In genomic region chr12:106376783-106377182, GRCm38 (mm10) we compare ENCODE assay signal across 14 mouse cellular contexts.
"Had no signal": no experiment of that assay in that cellular context is flagged by ENCODE, and none has a peak within 500 bp of the region (broad histone marks: within the 10 kb centered on the region; RNA-seq: fewer than 3 reads in every experiment).

No protein-coding gene starts in this region.

- H3K27ac ChIP-seq: kidney, postnatal 0 days; limb, embryonic 13.5 days; liver, embryonic 14.5 days; midbrain, embryonic 12.5 days; stomach, postnatal 0 days had no signal

- H3K9ac ChIP-seq: limb, embryonic 13.5 days; liver, embryonic 14.5 days; midbrain, embryonic 12.5 days had no signal

- H3K4me1 ChIP-seq: megakaryocyte, embryonic 14.5 days had no signal

- H3K4me3 ChIP-seq: limb, embryonic 13.5 days; megakaryocyte, embryonic 14.5 days; midbrain, embryonic 12.5 days; myocyte had no signal

- H3K36me3 ChIP-seq: limb, embryonic 13.5 days; midbrain, embryonic 12.5 days had no signal

- ATAC-seq: lung, postnatal 0 days had no signal

- H3K4me2 ChIP-seq: limb, embryonic 13.5 days; midbrain, embryonic 12.5 days had no signal

- H3K27me3 ChIP-seq: megakaryocyte, embryonic 14.5 days had no signal

- H3K9me3 ChIP-seq: limb, embryonic 13.5 days; midbrain, embryonic 12.5 days had no signal

- DNase-seq: kidney, adult 9 months; kidney, postnatal 36 days; left cerebral cortex, postnatal 4 days; lung, adult 18-20 months; lung, postnatal 4 days; thymus, postnatal 4 days had no signal
